Mouse (Mus musculus): ENCODE measurements around the gene Rasa3. TPM values are rescaled to one million over a fixed set of nuclear protein-coding genes. Genes with fewer than 3 reads are reported as not detected.
A peak's percentile ranks its signal among the peaks of the same experiment; 100 is the strongest.

Rasa3 gene
- 16.6 and 19.2 TPM in 2 replicates for polyA plus RNA-seq (2015; fragmentation: Nextera tagmentation; extraction: Ambion mirVana)

- peak; percentile 99 for ATAC-seq (ENCODE audit: low read depth)
- Histone ChIP-seq H3K27ac (ENCODE audit: low read length) (peak within 1 kb of the TSS; percentile 81), H3K4me1 (ENCODE audit: control insufficient read depth, low read depth, low read length) (peaks cover 28% of the 10 kb centered on the region), H3K36me3 (ENCODE audit: control insufficient read depth, insufficient read depth) (no peaks in the 10 kb centered on the region), H3K27me3 (ENCODE audit: control insufficient read depth, insufficient read depth, low read depth, low read length) (peaks cover 3% of the 10 kb centered on the region), H3K9me3 (replicated peaks; ENCODE audit: control insufficient read depth, low read length) (no peaks in the 10 kb centered on the region), H3K4me2 (ENCODE audit: low read depth, low read length) (peak within 1 kb of the TSS; percentile 93), H3K4me3 (ENCODE audit: low read depth, low read length) (peak within 1 kb of the TSS; percentile 75), H3K9ac (ENCODE audit: low read depth, low read length) (peak within 1 kb of the TSS; percentile 60)
- under 1% methylated on average over 41 of the region's 42 CpGs for WGBS (ENCODE audit: insufficient replicate concordance)
Observed at GRCm38 (mm10) chr8:13677413-13677883, at the start of gene Rasa3. Gene Rasa3 (minus strand): TSS chr8:13677603.

GRCm38 (mm10) chr8:13725722-13726121 is 48.3 kb upstream of the Rasa3 start:
- ATAC-seq (ENCODE audit: low read depth), result no peak
- no peak overlapping the region for H3K4me2 ChIP-seq (ENCODE audit: low read depth, low read length)
- no peak overlapping the region for H3K4me3 ChIP-seq (ENCODE audit: low read depth, low read length)
- no peaks in the 10 kb centered on the region for H3K9me3 ChIP-seq (replicated peaks; ENCODE audit: control insufficient read depth, low read length)
- no peaks in the 10 kb centered on the region for H3K4me1 ChIP-seq (ENCODE audit: control insufficient read depth, low read depth, low read length)
- no peak overlapping the region for H3K9ac ChIP-seq (ENCODE audit: low read depth, low read length)
- H3K27me3 ChIP-seq (ENCODE audit: control insufficient read depth, insufficient read depth, low read depth, low read length), result no peaks in the 10 kb centered on the region
- H3K36me3 ChIP-seq (ENCODE audit: control insufficient read depth, insufficient read depth), result no peaks in the 10 kb centered on the region
- no peak overlapping the region for H3K27ac ChIP-seq (ENCODE audit: low read length)

GRCm38 (mm10) chr8:13718980-13719379 is 41.6 kb upstream of the Rasa3 start:
- H3K36me3 ChIP-seq (ENCODE audit: control insufficient read depth, insufficient read depth), result no peaks in the 10 kb centered on the region
- 79% methylated on average over 8 of the region's 8 CpGs for WGBS (ENCODE audit: insufficient replicate concordance)

GRCm38 (mm10) chr8:13708514-13708913 is 31.1 kb upstream of the Rasa3 start:
- no peak for ATAC-seq (ENCODE audit: low read depth)

More at GRCm38 (mm10) chr8:13718980-13719379, 41.6 kb upstream of the Rasa3 start:
- Histone ChIP-seq H3K4me1 (ENCODE audit: control insufficient read depth, low read depth, low read length) (no peaks in the 10 kb centered on the region), H3K27me3 (ENCODE audit: control insufficient read depth, insufficient read depth, low read depth, low read length) (no peaks in the 10 kb centered on the region), H3K4me2 (ENCODE audit: low read depth, low read length) (no peak overlapping the region), H3K4me3 (ENCODE audit: low read depth, low read length) (no peak overlapping the region), H3K27ac (ENCODE audit: low read length) (no peak overlapping the region), H3K9ac (ENCODE audit: low read depth, low read length) (no peak overlapping the region), H3K9me3 (replicated peaks; ENCODE audit: control insufficient read depth, low read length) (no peaks in the 10 kb centered on the region)
- ATAC-seq (ENCODE audit: low read depth), result no peak

DNA sequence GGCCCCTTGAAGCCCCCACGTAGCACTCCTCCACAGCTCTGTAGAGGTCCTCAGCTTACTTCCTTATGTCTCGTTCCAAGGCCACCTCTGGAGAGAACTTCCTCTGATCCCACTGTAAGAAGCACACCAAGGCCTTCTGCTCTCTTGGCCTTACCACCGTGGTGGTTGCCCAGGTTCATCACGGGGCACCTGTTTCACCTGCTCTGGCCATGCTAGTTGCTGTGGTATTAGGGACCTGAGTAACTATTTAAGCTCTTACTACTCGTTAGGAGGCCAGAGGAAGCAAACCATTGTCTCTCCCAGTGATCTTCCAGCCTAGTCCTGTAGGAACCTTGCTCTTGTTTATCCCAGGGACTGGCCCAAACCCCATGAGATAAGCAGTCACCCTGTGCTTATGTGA is 29.5 kb upstream of the Rasa3 start:
- H3K4me3 ChIP-seq (ENCODE audit: low read depth, low read length), result no peak overlapping the region
- no peak overlapping the region for H3K27ac ChIP-seq (ENCODE audit: low read length)
- 58% methylated on average over 5 of the region's 5 CpGs for WGBS (ENCODE audit: insufficient replicate concordance)
- H3K27me3 ChIP-seq (ENCODE audit: control insufficient read depth, insufficient read depth, low read depth, low read length), result no peaks in the 10 kb centered on the region
- H3K4me2 ChIP-seq (ENCODE audit: low read depth, low read length), result no peak overlapping the region
- no peaks in the 10 kb centered on the region for H3K9me3 ChIP-seq (replicated peaks; ENCODE audit: control insufficient read depth, low read length)
- H3K4me1 ChIP-seq (ENCODE audit: control insufficient read depth, low read depth, low read length), result no peaks in the 10 kb centered on the region
- H3K9ac ChIP-seq (ENCODE audit: low read depth, low read length), result no peak overlapping the region
- no peak for ATAC-seq (ENCODE audit: low read depth)
- no peaks in the 10 kb centered on the region for H3K36me3 ChIP-seq (ENCODE audit: control insufficient read depth, insufficient read depth)

More at GRCm38 (mm10) chr8:13708514-13708913, 31.1 kb upstream of the Rasa3 start:
- H3K27me3 ChIP-seq (ENCODE audit: control insufficient read depth, insufficient read depth, low read depth, low read length), result no peaks in the 10 kb centered on the region
- 66% methylated on average over 5 of the region's 5 CpGs for WGBS (ENCODE audit: insufficient replicate concordance)
- H3K4me3 ChIP-seq (ENCODE audit: low read depth, low read length), result no peak overlapping the region
- no peak overlapping the region for H3K27ac ChIP-seq (ENCODE audit: low read length)
- H3K9me3 ChIP-seq (replicated peaks; ENCODE audit: control insufficient read depth, low read length), result no peaks in the 10 kb centered on the region
- no peak overlapping the region for H3K4me2 ChIP-seq (ENCODE audit: low read depth, low read length)
- H3K9ac ChIP-seq (ENCODE audit: low read depth, low read length), result no peak overlapping the region
- H3K4me1 ChIP-seq (ENCODE audit: control insufficient read depth, low read depth, low read length), result no peaks in the 10 kb centered on the region
- H3K36me3 ChIP-seq (ENCODE audit: control insufficient read depth, insufficient read depth), result no peaks in the 10 kb centered on the region

GRCm38 (mm10) chr8:13705668-13706067 is 28.3 kb upstream of the Rasa3 start, which contains the start of gene Cfap97d2:
Gene Cfap97d2 (plus strand): TSS chr8:13705889.
- Histone ChIP-seq H3K4me2 (ENCODE audit: low read depth, low read length) (no peak within 1 kb of the TSS), H3K4me3 (ENCODE audit: low read depth, low read length) (no peak within 1 kb of the TSS), H3K27me3 (ENCODE audit: control insufficient read depth, insufficient read depth, low read depth, low read length) (no peaks in the 10 kb centered on the region), H3K36me3 (ENCODE audit: control insufficient read depth, insufficient read depth) (no peaks in the 10 kb centered on the region), H3K27ac (ENCODE audit: low read length) (no peak within 1 kb of the TSS), H3K9me3 (replicated peaks; ENCODE audit: control insufficient read depth, low read length) (no peaks in the 10 kb centered on the region), H3K9ac (ENCODE audit: low read depth, low read length) (no peak within 1 kb of the TSS), H3K4me1 (ENCODE audit: control insufficient read depth, low read depth, low read length) (no peaks in the 10 kb centered on the region)
- ATAC-seq (ENCODE audit: low read depth), result no peak
- 24% methylated on average over 5 of the region's 5 CpGs for WGBS (ENCODE audit: insufficient replicate concordance)

- ATAC-seq (ENCODE audit: low read depth), result no peak
- Histone ChIP-seq H3K36me3 (ENCODE audit: control insufficient read depth, insufficient read depth) (no peaks in the 10 kb centered on the region), H3K4me1 (ENCODE audit: control insufficient read depth, low read depth, low read length) (no peaks in the 10 kb centered on the region), H3K4me3 (ENCODE audit: low read depth, low read length) (no peak overlapping the region), H3K9me3 (replicated peaks; ENCODE audit: control insufficient read depth, low read length) (no peaks in the 10 kb centered on the region), H3K9ac (ENCODE audit: low read depth, low read length) (no peak overlapping the region), H3K27ac (ENCODE audit: low read length) (no peak overlapping the region), H3K27me3 (ENCODE audit: control insufficient read depth, insufficient read depth, low read depth, low read length) (no peaks in the 10 kb centered on the region), H3K4me2 (ENCODE audit: low read depth, low read length) (no peak overlapping the region)
- 54% methylated on average over 4 of the region's 4 CpGs for WGBS (ENCODE audit: insufficient replicate concordance)
Observed at GRCm38 (mm10) chr8:13704301-13704700, 26.9 kb upstream of the Rasa3 start.

GRCm38 (mm10) chr8:13703756-13704155 is 26.4 kb upstream of the Rasa3 start:
- Histone ChIP-seq H3K36me3 (ENCODE audit: control insufficient read depth, insufficient read depth) (no peaks in the 10 kb centered on the region), H3K9me3 (replicated peaks; ENCODE audit: control insufficient read depth, low read length) (no peaks in the 10 kb centered on the region), H3K4me1 (ENCODE audit: control insufficient read depth, low read depth, low read length) (no peaks in the 10 kb centered on the region), H3K27ac (ENCODE audit: low read length) (no peak overlapping the region), H3K9ac (ENCODE audit: low read depth, low read length) (no peak overlapping the region), H3K4me2 (ENCODE audit: low read depth, low read length) (no peak overlapping the region), H3K4me3 (ENCODE audit: low read depth, low read length) (no peak overlapping the region), H3K27me3 (ENCODE audit: control insufficient read depth, insufficient read depth, low read depth, low read length) (no peaks in the 10 kb centered on the region)
- 50% methylated on average over 6 of the region's 6 CpGs for WGBS (ENCODE audit: insufficient replicate concordance)
- no peak for ATAC-seq (ENCODE audit: low read depth)

DNA sequence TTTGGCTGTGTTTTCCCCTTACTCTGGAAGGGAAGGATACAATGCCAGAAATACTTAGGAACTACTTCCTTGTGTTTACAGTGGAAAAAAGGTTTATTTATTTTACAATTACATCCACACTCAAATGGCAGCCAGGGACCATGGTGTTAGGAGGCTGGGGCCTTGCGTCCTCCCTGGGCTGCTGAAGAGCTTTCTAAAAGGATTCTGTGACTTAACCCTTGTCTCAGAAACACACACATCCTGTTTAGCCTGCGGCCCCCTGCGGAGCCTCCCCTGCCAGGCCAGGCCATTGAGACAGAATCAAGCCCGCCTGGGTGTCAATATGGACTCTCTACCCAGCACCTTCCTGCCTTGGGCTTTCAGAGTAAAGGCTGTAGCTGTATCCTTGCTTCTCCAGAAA is 25.4 kb upstream of the Rasa3 start:
- no peaks in the 10 kb centered on the region for H3K4me1 ChIP-seq (ENCODE audit: control insufficient read depth, low read depth, low read length)
- WGBS (ENCODE audit: insufficient replicate concordance), result 24% methylated on average over 4 of the region's 4 CpGs
- no peaks in the 10 kb centered on the region for H3K9me3 ChIP-seq (replicated peaks; ENCODE audit: control insufficient read depth, low read length)
- no peak overlapping the region for H3K27ac ChIP-seq (ENCODE audit: low read length)
- no peaks in the 10 kb centered on the region for H3K36me3 ChIP-seq (ENCODE audit: control insufficient read depth, insufficient read depth)
- H3K4me2 ChIP-seq (ENCODE audit: low read depth, low read length), result no peak overlapping the region
- no peak overlapping the region for H3K4me3 ChIP-seq (ENCODE audit: low read depth, low read length)
- ATAC-seq (ENCODE audit: low read depth), result no peak
- H3K27me3 ChIP-seq (ENCODE audit: control insufficient read depth, insufficient read depth, low read depth, low read length), result no peaks in the 10 kb centered on the region
- no peak overlapping the region for H3K9ac ChIP-seq (ENCODE audit: low read depth, low read length)
